Mouse (Mus musculus): ENCODE data around the gene Barx2. TPM values are rescaled to one million over a fixed set of nuclear protein-coding genes. Genes with fewer than 3 reads are reported as not detected.

Barx2 gene
- polyA plus RNA-seq, 1 experiment from 2014 or later, result not detected

DNA sequence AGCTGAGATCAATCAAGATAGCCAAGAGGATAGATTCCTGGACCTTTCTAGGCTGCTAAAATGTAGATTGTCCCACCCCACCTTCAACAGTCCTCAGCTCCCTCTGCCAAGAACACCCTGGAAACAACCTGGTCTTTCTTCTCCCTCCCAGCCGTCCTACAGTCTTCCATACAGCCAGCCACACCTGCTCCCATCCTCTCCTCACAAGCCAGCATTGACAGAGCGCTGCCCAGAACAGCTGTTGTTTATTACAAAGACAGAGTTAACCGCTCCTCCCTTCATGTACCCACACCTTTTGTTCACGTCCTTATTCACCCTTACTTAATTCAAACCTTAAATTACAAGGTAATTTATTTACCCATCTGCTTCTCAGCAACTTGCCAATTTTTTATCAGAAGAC lies 41.9 kb downstream of the Barx2 start:
- Histone ChIP-seq H3K4me3 (ENCODE audit: low read depth, low read length) (no peak overlapping the region), H3K9ac (ENCODE audit: low read depth, low read length) (no peak overlapping the region), H3K27me3 (ENCODE audit: control insufficient read depth, insufficient read depth, low read depth, low read length) (no peaks in the 10 kb centered on the region), H3K27ac (ENCODE audit: low read length) (no peak overlapping the region), H3K4me2 (ENCODE audit: low read depth, low read length) (no peak overlapping the region), H3K9me3 (replicated peaks; ENCODE audit: control insufficient read depth, low read length) (no peaks in the 10 kb centered on the region), H3K4me1 (ENCODE audit: control insufficient read depth, low read depth, low read length) (no peaks in the 10 kb centered on the region), H3K36me3 (ENCODE audit: control insufficient read depth, insufficient read depth) (no peaks in the 10 kb centered on the region)
- WGBS (ENCODE audit: insufficient replicate concordance), result 48% methylated on average over 4 of the region's 4 CpGs
- no peak for ATAC-seq (ENCODE audit: low read depth)

GRCm38 (mm10) chr9:31868823-31869460 lies 44.3 kb downstream of the Barx2 start:
- no peaks in the 10 kb centered on the region for H3K36me3 ChIP-seq (ENCODE audit: control insufficient read depth, insufficient read depth)
- ATAC-seq (ENCODE audit: low read depth), result no peak
- no peaks in the 10 kb centered on the region for H3K27me3 ChIP-seq (ENCODE audit: control insufficient read depth, insufficient read depth, low read depth, low read length)
- no peaks in the 10 kb centered on the region for H3K4me1 ChIP-seq (ENCODE audit: control insufficient read depth, low read depth, low read length)
- H3K9me3 ChIP-seq (replicated peaks; ENCODE audit: control insufficient read depth, low read length), result no peaks in the 10 kb centered on the region
- 66% methylated on average over 2 of the region's 2 CpGs for WGBS (ENCODE audit: insufficient replicate concordance)
- H3K27ac ChIP-seq (ENCODE audit: low read length), result no peak overlapping the region
- no peak overlapping the region for H3K9ac ChIP-seq (ENCODE audit: low read depth, low read length)
- H3K4me2 ChIP-seq (ENCODE audit: low read depth, low read length), result no peak overlapping the region
- no peak overlapping the region for H3K4me3 ChIP-seq (ENCODE audit: low read depth, low read length)

DNA sequence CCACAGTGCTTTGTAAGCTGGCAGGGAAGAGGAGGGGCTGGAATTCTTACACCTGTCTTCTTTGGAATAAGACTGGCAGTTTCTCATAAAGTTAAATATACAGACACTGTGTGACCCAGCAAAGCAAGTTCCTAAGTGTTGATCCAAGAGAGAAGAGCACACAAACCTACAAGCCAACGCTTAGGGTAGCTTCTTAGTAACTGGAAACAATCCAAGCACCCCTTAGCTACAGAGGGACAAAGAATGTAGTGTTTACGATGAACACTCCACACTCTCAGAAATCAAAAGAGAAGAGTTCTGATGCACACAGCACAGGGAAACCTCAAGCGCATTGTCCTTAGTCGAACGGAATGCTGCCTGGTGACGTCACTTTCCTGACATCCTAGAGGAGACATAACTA lies 49.4 kb downstream of the Barx2 start:
- no peak for ATAC-seq (ENCODE audit: low read depth)
- Histone ChIP-seq H3K4me3 (ENCODE audit: low read depth, low read length) (no peak overlapping the region), H3K27ac (ENCODE audit: low read length) (no peak overlapping the region), H3K4me2 (ENCODE audit: low read depth, low read length) (no peak overlapping the region), H3K27me3 (ENCODE audit: control insufficient read depth, insufficient read depth, low read depth, low read length) (no peaks in the 10 kb centered on the region), H3K9me3 (replicated peaks; ENCODE audit: control insufficient read depth, low read length) (no peaks in the 10 kb centered on the region), H3K9ac (ENCODE audit: low read depth, low read length) (no peak overlapping the region), H3K4me1 (ENCODE audit: control insufficient read depth, low read depth, low read length) (no peaks in the 10 kb centered on the region), H3K36me3 (ENCODE audit: control insufficient read depth, insufficient read depth) (no peaks in the 10 kb centered on the region)
- WGBS (ENCODE audit: insufficient replicate concordance), result 75% methylated on average over 6 of the region's 6 CpGs

DNA sequence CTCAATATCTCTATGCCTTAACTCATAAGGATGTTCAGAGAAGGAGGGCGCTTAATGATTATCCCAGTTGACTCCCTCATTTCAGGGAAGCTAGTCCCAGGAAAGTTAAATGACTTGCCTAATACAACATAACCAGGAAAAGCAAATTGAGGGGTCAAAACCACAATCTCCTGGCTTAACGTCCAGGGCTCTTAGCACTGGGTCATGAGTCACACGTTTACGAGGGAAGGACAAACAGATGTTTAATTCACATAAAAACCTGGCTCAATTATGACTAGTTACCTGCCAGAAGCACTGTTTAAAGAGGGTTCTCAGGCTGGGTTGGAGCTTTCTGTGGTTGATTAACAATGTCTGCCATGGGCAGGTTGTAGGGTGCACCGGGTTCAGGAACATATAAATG lies 53.8 kb downstream of the Barx2 start:
- Histone ChIP-seq H3K9ac (ENCODE audit: low read depth, low read length) (no peak overlapping the region), H3K27me3 (ENCODE audit: control insufficient read depth, insufficient read depth, low read depth, low read length) (no peaks in the 10 kb centered on the region), H3K4me2 (ENCODE audit: low read depth, low read length) (no peak overlapping the region), H3K4me3 (ENCODE audit: low read depth, low read length) (no peak overlapping the region), H3K9me3 (replicated peaks; ENCODE audit: control insufficient read depth, low read length) (no peaks in the 10 kb centered on the region), H3K27ac (ENCODE audit: low read length) (no peak overlapping the region), H3K4me1 (ENCODE audit: control insufficient read depth, low read depth, low read length) (no peaks in the 10 kb centered on the region), H3K36me3 (ENCODE audit: control insufficient read depth, insufficient read depth) (no peaks in the 10 kb centered on the region)
- WGBS (ENCODE audit: insufficient replicate concordance), result 52% methylated on average over 5 of the region's 5 CpGs
- no peak for ATAC-seq (ENCODE audit: low read depth)

DNA sequence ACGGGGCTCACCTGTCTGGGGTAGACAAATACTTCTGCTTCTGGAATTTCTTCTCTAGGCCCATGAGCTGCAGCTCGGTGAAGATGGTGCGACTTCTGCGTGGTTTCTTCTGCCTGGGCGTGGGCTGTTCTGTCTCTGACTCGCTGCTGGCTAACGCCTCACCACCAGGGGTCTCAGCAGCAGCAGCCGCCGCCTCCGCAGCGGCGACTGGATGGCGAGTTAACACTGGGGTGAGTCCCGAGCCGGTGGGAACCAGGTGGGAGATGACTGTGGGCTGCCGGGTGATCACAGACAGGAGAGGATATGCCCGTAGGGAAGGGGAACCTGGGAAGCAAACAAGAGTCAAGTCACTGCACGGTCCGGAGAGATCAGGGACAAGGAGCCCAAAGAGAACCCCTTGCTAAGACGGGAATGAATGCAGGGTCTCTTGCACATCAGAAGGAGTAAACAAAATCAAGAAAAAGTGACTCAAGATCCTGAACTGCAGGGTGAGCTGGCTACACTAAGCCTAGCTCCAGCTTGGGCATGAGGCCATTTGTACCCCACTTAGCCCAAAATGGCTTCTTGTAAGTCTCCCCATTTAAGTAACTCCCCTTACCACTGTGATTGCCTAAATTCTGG lies 54.4 kb downstream of the Barx2 start:
- no peaks in the 10 kb centered on the region for H3K9me3 ChIP-seq (replicated peaks; ENCODE audit: control insufficient read depth, low read length)
- no peak overlapping the region for H3K4me3 ChIP-seq (ENCODE audit: low read depth, low read length)
- H3K27ac ChIP-seq (ENCODE audit: low read length), result no peak overlapping the region
- 7% methylated on average over 20 of the region's 20 CpGs for whole genome bisulfite sequencing (ENCODE audit: insufficient replicate concordance)
- H3K4me2 ChIP-seq (ENCODE audit: low read depth, low read length), result no peak overlapping the region
- no peaks in the 10 kb centered on the region for H3K27me3 ChIP-seq (ENCODE audit: control insufficient read depth, insufficient read depth, low read depth, low read length)
- ATAC-seq (ENCODE audit: low read depth), result no peak
- H3K9ac ChIP-seq (ENCODE audit: low read depth, low read length), result no peak overlapping the region
- H3K36me3 ChIP-seq (ENCODE audit: control insufficient read depth, insufficient read depth), result no peaks in the 10 kb centered on the region
- H3K4me1 ChIP-seq (ENCODE audit: control insufficient read depth, low read depth, low read length), result no peaks in the 10 kb centered on the region

- no peak for ATAC-seq (ENCODE audit: low read depth)
- 40% methylated on average over 1 of the region's 1 CpGs for WGBS (ENCODE audit: insufficient replicate concordance)
- H3K4me1 ChIP-seq (ENCODE audit: control insufficient read depth, low read depth, low read length), result no peaks in the 10 kb centered on the region
These were observed 55.8 kb downstream of the Barx2 start for GRCm38 (mm10) chr9:31857512-31857911.

GRCm38 (mm10) chr9:31856437-31856836 lies 56.8 kb downstream of the Barx2 start:
- 37% methylated on average over 8 of the region's 8 CpGs for WGBS (ENCODE audit: insufficient replicate concordance)
- ATAC-seq (ENCODE audit: low read depth), result no peak
- H3K4me2 ChIP-seq (ENCODE audit: low read depth, low read length), result no peak overlapping the region
- no peaks in the 10 kb centered on the region for H3K9me3 ChIP-seq (replicated peaks; ENCODE audit: control insufficient read depth, low read length)
- H3K27ac ChIP-seq (ENCODE audit: low read length), result no peak overlapping the region
- no peaks in the 10 kb centered on the region for H3K27me3 ChIP-seq (ENCODE audit: control insufficient read depth, insufficient read depth, low read depth, low read length)
- no peaks in the 10 kb centered on the region for H3K4me1 ChIP-seq (ENCODE audit: control insufficient read depth, low read depth, low read length)
- no peaks in the 10 kb centered on the region for H3K36me3 ChIP-seq (ENCODE audit: control insufficient read depth, insufficient read depth)
- H3K4me3 ChIP-seq (ENCODE audit: low read depth, low read length), result no peak overlapping the region
- no peak overlapping the region for H3K9ac ChIP-seq (ENCODE audit: low read depth, low read length)

More at GRCm38 (mm10) chr9:31857512-31857911, 55.8 kb downstream of the Barx2 start:
- Histone ChIP-seq H3K27me3 (ENCODE audit: control insufficient read depth, insufficient read depth, low read depth, low read length) (no peaks in the 10 kb centered on the region), H3K9me3 (replicated peaks; ENCODE audit: control insufficient read depth, low read length) (no peaks in the 10 kb centered on the region), H3K9ac (ENCODE audit: low read depth, low read length) (no peak overlapping the region), H3K4me3 (ENCODE audit: low read depth, low read length) (no peak overlapping the region), H3K36me3 (ENCODE audit: control insufficient read depth, insufficient read depth) (no peaks in the 10 kb centered on the region), H3K4me2 (ENCODE audit: low read depth, low read length) (no peak overlapping the region), H3K27ac (ENCODE audit: low read length) (no peak overlapping the region)

DNA sequence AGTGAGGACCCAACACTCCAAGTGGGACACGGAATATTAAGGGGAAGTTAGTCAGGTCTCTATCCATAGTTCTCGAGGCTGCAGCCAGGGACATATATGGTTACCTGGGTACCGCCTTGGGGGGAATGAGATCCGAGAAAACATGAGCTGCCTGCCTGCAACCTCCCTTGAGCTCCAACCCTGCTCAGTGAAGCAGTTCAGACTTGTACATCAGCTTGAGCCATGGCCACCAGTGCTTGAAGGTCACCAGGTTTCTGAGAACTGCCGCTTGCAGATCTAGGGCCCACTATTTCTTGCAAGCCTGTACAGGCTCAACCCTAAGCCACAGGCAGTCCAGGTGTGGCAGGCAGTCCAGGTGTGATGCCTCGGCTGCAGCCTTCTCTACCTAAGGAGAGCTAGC lies 57.6 kb downstream of the Barx2 start:
- H3K9ac ChIP-seq (ENCODE audit: low read depth, low read length), result no peak overlapping the region
- H3K27ac ChIP-seq (ENCODE audit: low read length), result no peak overlapping the region
- no peak overlapping the region for H3K4me3 ChIP-seq (ENCODE audit: low read depth, low read length)
- H3K27me3 ChIP-seq (ENCODE audit: control insufficient read depth, insufficient read depth, low read depth, low read length), result no peaks in the 10 kb centered on the region
- no peak for ATAC-seq (ENCODE audit: low read depth)
- no peaks in the 10 kb centered on the region for H3K36me3 ChIP-seq (ENCODE audit: control insufficient read depth, insufficient read depth)
- 65% methylated on average over 6 of the region's 6 CpGs for WGBS (ENCODE audit: insufficient replicate concordance)
- no peak overlapping the region for H3K4me2 ChIP-seq (ENCODE audit: low read depth, low read length)
- no peaks in the 10 kb centered on the region for H3K9me3 ChIP-seq (replicated peaks; ENCODE audit: control insufficient read depth, low read length)
- H3K4me1 ChIP-seq (ENCODE audit: control insufficient read depth, low read depth, low read length), result no peaks in the 10 kb centered on the region

- 42% methylated on average over 8 of the region's 8 CpGs for WGBS (ENCODE audit: insufficient replicate concordance)
- no peak for ATAC-seq (ENCODE audit: low read depth)
- no peak overlapping the region for H3K4me2 ChIP-seq (ENCODE audit: low read depth, low read length)
- no peaks in the 10 kb centered on the region for H3K4me1 ChIP-seq (ENCODE audit: control insufficient read depth, low read depth, low read length)
- H3K36me3 ChIP-seq (ENCODE audit: control insufficient read depth, insufficient read depth), result no peaks in the 10 kb centered on the region
- no peaks in the 10 kb centered on the region for H3K9me3 ChIP-seq (replicated peaks; ENCODE audit: control insufficient read depth, low read length)
- no peak overlapping the region for H3K9ac ChIP-seq (ENCODE audit: low read depth, low read length)
- H3K27ac ChIP-seq (ENCODE audit: low read length), result no peak overlapping the region
- H3K4me3 ChIP-seq (ENCODE audit: low read depth, low read length), result no peak overlapping the region
- H3K27me3 ChIP-seq (ENCODE audit: control insufficient read depth, insufficient read depth, low read depth, low read length), result no peaks in the 10 kb centered on the region
These were observed 61.6 kb downstream of the Barx2 start for GRCm38 (mm10) chr9:31851710-31852109.
